16 mouse cellular contexts compared by ENCODE assay signal in the genomic region with DNA sequence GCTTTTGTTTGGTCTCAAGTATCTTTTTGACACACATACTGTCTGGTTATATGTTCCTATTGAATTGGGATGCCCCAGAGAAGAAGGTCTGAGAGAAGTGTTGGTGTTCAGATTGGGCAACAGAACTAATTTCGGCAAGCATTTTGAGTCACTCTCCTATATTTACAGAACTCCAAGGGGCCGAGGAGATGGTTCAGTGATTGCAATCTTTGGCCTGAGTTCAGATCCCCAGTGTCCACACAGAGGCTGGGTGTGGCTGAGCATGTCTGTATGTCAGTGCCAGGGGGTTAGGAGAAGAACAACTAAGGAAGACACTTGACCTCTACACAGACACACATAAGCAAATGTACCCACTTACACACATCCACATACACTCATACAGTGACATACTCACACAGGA.
"Had no signal": no experiment of that assay in that cellular context is flagged by ENCODE, and none has a peak within 500 bp of the region (broad histone marks: within the 10 kb centered on the region; RNA-seq: fewer than 3 reads in every experiment).

No protein-coding gene starts in this region.

- H3K36me3 ChIP-seq: lung, embryonic 15.5 days; midbrain, embryonic 13.5 days; midbrain, embryonic 15.5 days; neural tube, embryonic 12.5 days; stomach, embryonic 15.5 days had no signal

- H3K9ac ChIP-seq: lung, embryonic 15.5 days; midbrain, embryonic 13.5 days; midbrain, embryonic 15.5 days; neural tube, embryonic 12.5 days; stomach, embryonic 15.5 days had no signal

- DNase-seq: lung, adult 2 months; lung, postnatal 10 days; lung, postnatal 36 days; right cerebral cortex, postnatal 14 days; thymus, adult 2 months; thymus, postnatal 25 days; thymus, postnatal 4 days had no signal

- H3K4me3 ChIP-seq: lung, embryonic 15.5 days; megakaryocyte, embryonic 14.5 days; midbrain, embryonic 13.5 days; midbrain, embryonic 15.5 days; neural tube, embryonic 12.5 days; stomach, embryonic 15.5 days had no signal

- H3K4me1 ChIP-seq: lung, embryonic 15.5 days; megakaryocyte, embryonic 14.5 days; midbrain, embryonic 13.5 days; midbrain, embryonic 15.5 days; neural tube, embryonic 12.5 days; stomach, embryonic 15.5 days had no signal

- H3K27ac ChIP-seq: lung, embryonic 15.5 days; macrophage; midbrain, embryonic 13.5 days; midbrain, embryonic 15.5 days; neural tube, embryonic 12.5 days; stomach, embryonic 15.5 days; stomach, postnatal 0 days had no signal

- H3K9me3 ChIP-seq: lung, embryonic 15.5 days; megakaryocyte, embryonic 14.5 days; midbrain, embryonic 13.5 days; midbrain, embryonic 15.5 days; neural tube, embryonic 12.5 days; stomach, embryonic 15.5 days had no signal

- ATAC-seq: midbrain, embryonic 13.5 days; midbrain, embryonic 15.5 days had no signal

- H3K4me2 ChIP-seq: lung, embryonic 15.5 days; midbrain, embryonic 11.5 days; midbrain, embryonic 13.5 days; midbrain, embryonic 15.5 days; neural tube, embryonic 12.5 days; stomach, embryonic 15.5 days had no signal

- H3K27me3 ChIP-seq: lung, embryonic 15.5 days; megakaryocyte, embryonic 14.5 days; midbrain, embryonic 13.5 days; midbrain, embryonic 15.5 days; neural tube, embryonic 12.5 days; stomach, embryonic 15.5 days had no signal
